Mouse (Mus musculus) E14TG2a.4 (cell line): ENCODE data around the gene Lmo7.

Experiments
- CTCF ChIP-seq: conservative IDR thresholded peaks from 2 replicates; pipeline ENCODE4 v1.5.1; 2014; ENCODE audit warnings: low read length
- NANOG ChIP-seq: IDR thresholded peaks from 2 replicates; pipeline ENCODE4 v1.6.1; 2014; ENCODE audit warnings: borderline replicate concordance, low read length, mixed read lengths
- POU5F1 ChIP-seq: IDR thresholded peaks from 2 replicates; pipeline ENCODE4 v1.6.1; 2014; ENCODE audit warnings: low read length, borderline replicate concordance

- TF ChIP-seq CTCF (no peak), NANOG (no peak), POU5F1 (no peak)
These were observed 76.3 kb downstream of the Lmo7 start for GRCm38 (mm10) chr14:101806058-101806457.
